Mouse (Mus musculus): Measurements from ENCODE around the gene Smad1. TPM values are rescaled to one million over a fixed set of nuclear protein-coding genes. Genes with fewer than 3 reads are reported as not detected.

Smad1 gene
- polyA plus RNA-seq, 1 experiment, result 48.0 TPM

DNA sequence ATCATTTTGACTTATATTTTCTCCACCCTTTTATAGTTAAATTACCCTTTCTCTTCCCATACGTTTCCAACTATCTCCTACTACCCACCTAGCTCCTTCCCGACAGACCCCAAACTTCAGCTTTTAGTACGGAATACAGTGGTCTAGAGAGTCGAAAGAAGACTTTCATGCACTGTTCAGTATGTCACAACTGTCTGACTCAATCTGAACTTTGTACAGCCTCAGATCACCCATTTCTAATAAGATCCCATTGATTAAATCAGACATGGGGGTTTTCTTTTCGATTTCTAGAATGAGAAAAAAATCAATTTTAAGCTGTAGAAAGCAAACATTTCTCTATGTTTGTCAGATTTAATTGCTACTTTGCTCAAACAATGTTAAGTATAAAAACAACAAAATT is 6.1 kb downstream of the Smad1 start:
- H3K27me3 ChIP-seq (ENCODE audit: control insufficient read depth, insufficient read depth, low read length), result no peaks in the 10 kb centered on the region
- 93% methylated on average over 5 of the region's 5 CpGs for WGBS
- H3K36me3 ChIP-seq (ENCODE audit: control insufficient read depth, insufficient read depth, low read length), result no peaks in the 10 kb centered on the region
- no peak overlapping the region for H3K4me3 ChIP-seq (ENCODE audit: control insufficient read depth, insufficient read depth, low read length)
- no peak overlapping the region for H3K27ac ChIP-seq (ENCODE audit: control insufficient read depth, insufficient read depth, low read length)
- DNase-seq, result no peak
- TF ChIP-seq CTCF (IDR thresholded peaks at IDR 0.05; ENCODE audit: borderline replicate concordance, control insufficient read depth, extremely low read depth, insufficient read depth, low read length, poor library complexity) (no peak), POLR2A (IDR thresholded peaks at IDR 0.05; ENCODE audit: control insufficient read depth, extremely low read depth, insufficient read depth, low read length, poor library complexity) (no peak)
- peaks cover 9% of the 10 kb centered on the region for H3K4me1 ChIP-seq (replicated peaks; ENCODE audit: control insufficient read depth, insufficient read depth, low read length)

DNA sequence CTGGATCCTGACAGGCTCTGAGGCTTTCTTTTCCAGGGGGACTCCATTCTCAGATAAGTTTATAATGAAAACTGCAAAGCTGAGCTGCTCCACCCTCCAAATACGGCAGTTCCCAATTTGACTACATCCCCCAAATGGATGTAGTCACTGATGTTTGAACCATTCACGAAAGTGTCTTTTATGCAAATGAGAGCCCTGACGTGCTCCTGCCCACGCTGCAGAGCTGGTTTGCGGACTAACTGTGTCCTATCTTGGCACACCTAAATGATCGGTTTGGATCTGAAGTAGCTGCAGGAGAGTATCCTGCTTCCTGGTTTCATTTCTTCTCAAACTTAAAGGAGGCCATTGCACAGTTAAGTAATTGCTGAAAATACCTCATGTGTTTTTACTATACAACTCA is 6.7 kb downstream of the Smad1 start:
- no peak overlapping the region for H3K4me3 ChIP-seq (ENCODE audit: control insufficient read depth, insufficient read depth, low read length)
- no peak for DNase-seq
- WGBS, result 71% methylated on average over 6 of the region's 6 CpGs
- H3K27ac ChIP-seq (ENCODE audit: control insufficient read depth, insufficient read depth, low read length), result no peak overlapping the region
- TF ChIP-seq POLR2A (IDR thresholded peaks at IDR 0.05; ENCODE audit: control insufficient read depth, extremely low read depth, insufficient read depth, low read length, poor library complexity) (no peak), CTCF (IDR thresholded peaks at IDR 0.05; ENCODE audit: borderline replicate concordance, control insufficient read depth, extremely low read depth, insufficient read depth, low read length, poor library complexity) (no peak)
- H3K36me3 ChIP-seq (ENCODE audit: control insufficient read depth, insufficient read depth, low read length), result no peaks in the 10 kb centered on the region
- H3K27me3 ChIP-seq (ENCODE audit: control insufficient read depth, insufficient read depth, low read length), result no peaks in the 10 kb centered on the region
- peaks cover 5% of the 10 kb centered on the region for H3K4me1 ChIP-seq (replicated peaks; ENCODE audit: control insufficient read depth, insufficient read depth, low read length)

DNA sequence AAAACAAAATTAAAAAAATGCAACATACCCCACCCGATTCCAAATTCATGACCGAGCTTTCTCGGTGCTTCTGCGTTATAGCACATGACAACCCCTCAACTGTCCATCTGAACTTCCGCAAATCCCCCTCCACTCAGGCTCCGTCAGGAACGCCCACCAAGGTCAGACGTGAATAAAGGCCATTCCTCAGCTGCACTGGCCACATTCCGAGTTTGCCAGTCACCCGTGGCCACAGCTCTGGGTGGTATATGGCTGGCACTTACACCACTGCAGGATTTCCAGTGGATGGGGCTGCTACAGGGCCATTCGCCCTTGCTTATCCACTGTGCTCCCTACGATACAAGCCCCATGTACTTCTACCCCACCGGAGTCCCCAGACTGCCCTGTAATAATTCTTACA is 7.9 kb downstream of the Smad1 start:
- Histone ChIP-seq H3K27me3 (ENCODE audit: control insufficient read depth, insufficient read depth, low read length) (no peaks in the 10 kb centered on the region), H3K36me3 (ENCODE audit: control insufficient read depth, insufficient read depth, low read length) (no peaks in the 10 kb centered on the region), H3K4me1 (replicated peaks; ENCODE audit: control insufficient read depth, insufficient read depth, low read length) (0 out of 2 replicates have a peak, but pooled peaks cover 3% of the 10 kb centered on the region), H3K4me3 (ENCODE audit: control insufficient read depth, insufficient read depth, low read length) (no peak overlapping the region), H3K27ac (ENCODE audit: control insufficient read depth, insufficient read depth, low read length) (no peak overlapping the region)
- 97% methylated on average over 13 of the region's 13 CpGs for WGBS
- TF ChIP-seq POLR2A (IDR thresholded peaks at IDR 0.05; ENCODE audit: control insufficient read depth, extremely low read depth, insufficient read depth, low read length, poor library complexity) (no peak), CTCF (IDR thresholded peaks at IDR 0.05; ENCODE audit: borderline replicate concordance, control insufficient read depth, extremely low read depth, insufficient read depth, low read length, poor library complexity) (no peak)
- DNase-seq, result no peak

DNA sequence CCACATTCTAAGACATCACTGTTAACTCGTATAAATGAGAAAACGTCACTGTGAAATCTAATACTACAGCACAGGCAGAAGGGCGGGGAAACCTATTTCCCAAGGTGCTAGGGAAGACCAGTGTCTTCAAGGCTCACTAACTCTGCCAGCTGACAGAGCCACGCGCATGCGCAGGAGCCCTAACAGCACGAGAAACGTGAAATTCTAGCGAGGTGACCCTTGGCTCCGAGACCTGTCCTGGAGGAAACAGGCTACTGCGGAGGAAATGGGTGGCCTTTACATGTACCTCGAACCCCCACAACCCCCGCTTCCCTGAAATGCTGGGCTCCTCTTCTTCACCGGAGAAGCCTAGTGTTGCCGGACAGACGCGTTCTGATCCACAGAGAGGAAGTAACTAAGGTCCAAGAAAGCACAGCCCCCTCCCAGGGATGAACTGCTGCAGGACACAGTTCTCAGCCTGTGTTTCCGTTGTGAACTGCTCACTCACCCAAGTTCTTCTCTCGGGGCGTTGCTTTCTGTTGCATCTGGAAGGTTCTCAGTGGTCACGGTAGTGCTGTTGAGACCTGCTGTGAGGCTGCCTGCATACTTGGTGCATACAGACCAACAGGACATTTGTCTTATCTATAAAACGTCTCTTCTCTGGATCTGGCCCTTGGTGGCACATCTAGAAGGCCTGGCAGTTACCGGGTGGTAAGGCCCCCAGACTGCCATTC is 10.1 kb downstream of the Smad1 start:
- DNase-seq, result no peak
- TF ChIP-seq CTCF (IDR thresholded peaks at IDR 0.05; ENCODE audit: borderline replicate concordance, control insufficient read depth, extremely low read depth, insufficient read depth, low read length, poor library complexity), result no peak
- no peak for TF ChIP-seq POLR2A (IDR thresholded peaks at IDR 0.05; ENCODE audit: control insufficient read depth, extremely low read depth, insufficient read depth, low read length, poor library complexity)
- WGBS, result 94% methylated on average over 23 of the region's 23 CpGs
- no peak overlapping the region for H3K4me3 ChIP-seq (ENCODE audit: control insufficient read depth, insufficient read depth, low read length)
- no peaks in the 10 kb centered on the region for H3K27me3 ChIP-seq (ENCODE audit: control insufficient read depth, insufficient read depth, low read length)
- H3K36me3 ChIP-seq (ENCODE audit: control insufficient read depth, insufficient read depth, low read length), result no peaks in the 10 kb centered on the region
- 0 out of 2 replicates have a peak, but pooled peaks cover 2% of the 10 kb centered on the region for H3K4me1 ChIP-seq (replicated peaks; ENCODE audit: control insufficient read depth, insufficient read depth, low read length)
- H3K27ac ChIP-seq (ENCODE audit: control insufficient read depth, insufficient read depth, low read length), result no peak overlapping the region

DNA sequence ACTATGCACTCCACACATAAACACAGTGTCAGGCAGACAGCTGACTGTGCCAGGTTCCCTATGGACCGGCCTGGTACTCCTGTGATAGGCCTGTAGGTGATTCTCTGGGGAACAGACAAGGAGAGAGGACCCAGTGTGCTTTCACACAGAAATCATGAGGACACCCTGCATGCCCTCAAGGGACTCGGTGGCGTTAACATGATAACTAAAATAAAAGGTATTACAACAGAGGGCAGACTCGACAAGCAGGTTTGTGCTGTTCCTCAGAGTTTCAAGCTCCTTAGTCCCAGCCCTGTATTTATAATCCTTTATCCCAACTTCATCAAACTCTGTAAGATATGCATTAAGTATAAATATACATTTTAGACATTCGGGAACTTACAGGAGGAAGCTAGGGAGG is 12.5 kb downstream of the Smad1 start:
- 98% methylated on average over 5 of the region's 5 CpGs for WGBS
- no peak overlapping the region for H3K4me3 ChIP-seq (ENCODE audit: control insufficient read depth, insufficient read depth, low read length)
- TF ChIP-seq POLR2A (IDR thresholded peaks at IDR 0.05; ENCODE audit: control insufficient read depth, extremely low read depth, insufficient read depth, low read length, poor library complexity) (no peak), CTCF (IDR thresholded peaks at IDR 0.05; ENCODE audit: borderline replicate concordance, control insufficient read depth, extremely low read depth, insufficient read depth, low read length, poor library complexity) (no peak)
- no peaks in the 10 kb centered on the region for H3K27me3 ChIP-seq (ENCODE audit: control insufficient read depth, insufficient read depth, low read length)
- DNase-seq, result no peak
- no peak overlapping the region for H3K27ac ChIP-seq (ENCODE audit: control insufficient read depth, insufficient read depth, low read length)
- H3K4me1 ChIP-seq (replicated peaks; ENCODE audit: control insufficient read depth, insufficient read depth, low read length), result peaks cover 7% of the 10 kb centered on the region
- H3K36me3 ChIP-seq (ENCODE audit: control insufficient read depth, insufficient read depth, low read length), result no peaks in the 10 kb centered on the region

DNA sequence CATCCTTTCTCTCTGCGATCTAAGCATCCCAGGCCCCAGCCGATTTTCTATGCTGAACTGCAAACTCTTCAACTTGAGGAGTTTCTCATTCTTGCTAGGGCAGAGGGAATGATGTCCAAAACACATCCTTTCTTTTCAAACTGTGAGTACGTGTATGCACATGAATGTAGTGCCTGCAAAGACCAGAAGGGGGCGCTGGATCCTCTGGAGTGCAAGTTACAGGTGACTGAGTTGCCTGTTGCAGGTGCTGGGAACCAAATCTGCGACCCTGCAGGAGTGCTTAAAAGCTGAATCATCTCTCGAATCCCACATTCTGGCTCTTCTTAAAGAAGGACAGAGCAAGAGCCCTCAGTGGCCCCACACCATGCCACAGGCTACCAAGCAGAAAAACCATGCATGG is 13.0 kb downstream of the Smad1 start:
- WGBS, result 93% methylated on average over 6 of the region's 6 CpGs

More for the DNA sequence above, 13.0 kb downstream of the Smad1 start:
- DNase-seq, result no peak
- Histone ChIP-seq H3K27me3 (ENCODE audit: control insufficient read depth, insufficient read depth, low read length) (no peaks in the 10 kb centered on the region), H3K36me3 (ENCODE audit: control insufficient read depth, insufficient read depth, low read length) (no peaks in the 10 kb centered on the region), H3K4me1 (replicated peaks; ENCODE audit: control insufficient read depth, insufficient read depth, low read length) (peaks cover 10% of the 10 kb centered on the region), H3K27ac (ENCODE audit: control insufficient read depth, insufficient read depth, low read length) (no peak overlapping the region), H3K4me3 (ENCODE audit: control insufficient read depth, insufficient read depth, low read length) (no peak overlapping the region)
- TF ChIP-seq POLR2A (IDR thresholded peaks at IDR 0.05; ENCODE audit: control insufficient read depth, extremely low read depth, insufficient read depth, low read length, poor library complexity) (no peak), CTCF (IDR thresholded peaks at IDR 0.05; ENCODE audit: borderline replicate concordance, control insufficient read depth, extremely low read depth, insufficient read depth, low read length, poor library complexity) (no peak)
